Mouse (Mus musculus): ENCODE results near the gene 2010300C02Rik.
"Not testable (repeated sequence)": the region's sequence is repeated elsewhere in the genome, so short reads cannot be mapped to it uniquely, and the experiment has no call there.

Gene 2010300C02Rik

GRCm38 (mm10) chr1:37622049-37622448, 97.8 kb downstream of the 2010300C02Rik start:
- ChIA-PET CTCF (no interaction called here), POLR2A (no interaction called here)

GRCm38 (mm10) chr1:37619542-37619941, 100.3 kb downstream of the 2010300C02Rik start:
- CTCF ChIA-PET, result interaction anchor here in 2 of 4 experiments (0.7 kb wide), 2 partner anchors 200 to 358 kb away, joined by 3 read pairs; no protein-coding TSS in a partner anchor
- POLR2A ChIA-PET, result interaction anchor here in 2 of 4 experiments (0.6 to 1.7 kb wide), 3 partner anchors 8 to 75 kb away, joined by 3 to 7 read pairs (median 5); no protein-coding TSS in a partner anchor

GRCm38 (mm10) chr1:37617047-37617446, 102.8 kb downstream of the 2010300C02Rik start:
- POLR2A ChIA-PET, result interaction anchor here in 1 of 4 experiments (1.2 kb wide), 1 partner anchor 22 kb away, joined by 3 read pairs; no protein-coding TSS in a partner anchor
- CTCF ChIA-PET, result interaction anchor here in 2 of 4 experiments (1.2 to 1.7 kb wide), 2 partner anchors 17 to 19 kb away, joined by 3 to 4 read pairs; no protein-coding TSS in a partner anchor

DNA sequence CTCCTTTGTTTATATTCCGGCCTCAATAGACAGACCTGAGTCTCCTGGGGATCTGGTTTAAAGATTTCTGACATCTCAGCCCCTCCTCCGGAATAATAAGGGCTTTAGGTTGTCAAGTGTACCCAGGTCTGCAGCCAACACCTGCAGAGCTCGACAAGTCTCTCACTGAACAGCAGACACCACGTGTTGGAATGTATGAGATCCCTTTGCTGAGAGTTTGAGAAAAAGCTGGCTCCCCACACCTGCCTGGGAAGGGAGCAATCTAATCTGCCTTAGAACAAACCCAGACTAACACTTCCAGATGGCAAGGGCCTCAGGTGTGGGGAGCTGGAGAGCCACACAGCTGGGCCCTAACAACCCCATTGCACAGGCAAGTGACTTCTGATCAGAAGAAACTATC, 103.3 kb downstream of the 2010300C02Rik start:
- ChIA-PET POLR2A (interaction anchor here in 1 of 4 experiments (1.2 kb wide), 1 partner anchor 23 kb away, joined by 3 read pairs; no protein-coding TSS in a partner anchor), CTCF (interaction anchor here in 2 of 4 experiments (1.2 to 1.7 kb wide), 2 partner anchors 17 to 19 kb away, joined by 3 to 4 read pairs; no protein-coding TSS in a partner anchor)

DNA sequence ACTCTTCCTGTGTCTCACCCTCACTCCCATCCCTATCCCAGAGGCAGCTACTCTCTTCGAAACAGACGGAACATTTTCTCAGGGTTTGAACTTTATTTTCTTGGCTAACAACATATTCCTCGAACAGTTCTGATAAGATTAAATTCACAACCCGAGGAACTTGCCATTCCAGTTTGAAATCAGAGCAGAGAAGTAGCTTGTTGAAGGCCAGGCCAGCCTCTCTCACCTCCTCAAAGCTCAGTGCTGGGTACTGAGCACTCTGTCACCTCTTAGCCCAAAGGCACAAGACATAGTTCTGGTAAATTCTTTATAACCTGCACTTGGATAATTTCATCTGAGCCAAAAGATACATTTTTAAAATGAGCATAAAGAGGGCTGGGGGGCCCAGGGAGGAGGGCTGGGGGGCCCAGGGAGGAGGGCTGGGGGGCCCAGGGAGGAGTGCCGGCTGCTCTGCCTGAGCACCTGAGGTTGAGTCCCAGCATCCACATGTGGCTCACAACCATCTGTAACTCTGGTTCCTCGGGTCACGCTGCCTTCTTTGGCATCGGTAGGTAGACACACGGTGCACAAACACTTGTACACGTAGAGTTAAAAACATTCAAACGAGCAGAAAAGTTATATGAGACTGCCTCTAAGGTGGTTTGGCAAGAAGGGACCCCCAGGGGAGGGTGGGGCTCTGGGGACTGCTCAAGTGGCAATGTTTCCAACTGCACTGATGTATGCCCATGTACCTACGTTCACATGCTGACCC, 104.4 kb downstream of the 2010300C02Rik start:
- ChIA-PET CTCF (interaction anchor here in 1 of 4 experiments (0.9 kb wide), 1 partner anchor 20 kb away, joined by 3 read pairs; no protein-coding TSS in a partner anchor), POLR2A (interaction anchor here in 1 of 4 experiments (1.5 kb wide), 1 partner anchor 73 kb away, joined by 5 read pairs; no protein-coding TSS in a partner anchor)

DNA sequence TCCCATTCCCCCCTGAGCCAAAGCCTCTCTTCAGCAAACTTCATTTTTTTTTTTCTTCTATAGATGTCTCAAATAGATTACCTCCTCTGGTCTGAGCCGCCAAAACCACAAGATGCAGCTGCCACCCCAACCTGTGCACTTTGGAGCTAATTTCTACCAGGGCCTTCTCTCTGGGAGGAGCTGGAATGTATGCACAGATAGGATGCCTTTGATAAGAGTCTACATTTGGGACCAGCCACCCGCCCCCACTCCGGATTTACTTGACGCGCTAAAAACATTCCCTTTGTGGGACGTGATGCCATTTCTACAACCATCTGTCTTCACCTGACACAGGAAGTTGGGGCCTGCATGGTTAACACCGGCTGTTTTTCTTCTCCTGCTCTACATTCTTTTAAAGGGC, 105.0 kb downstream of the 2010300C02Rik start:
- ChIA-PET CTCF (interaction anchor here in 1 of 4 experiments (0.9 kb wide), 1 partner anchor 21 kb away, joined by 3 read pairs; no protein-coding TSS in a partner anchor), POLR2A (interaction anchor here in 2 of 4 experiments (0.5 to 1.5 kb wide), 2 partner anchors 73 to 1530 kb away, joined by 4 to 5 read pairs; no protein-coding TSS in a partner anchor)

- ChIA-PET POLR2A (interaction anchor here in 2 of 4 experiments (0.5 to 1.5 kb wide), 5 partner anchors 72 to 1529 kb away, joined by 3 to 5 read pairs (median 3); no protein-coding TSS in a partner anchor), CTCF (interaction anchor here in 1 of 4 experiments (0.6 to 0.9 kb wide), 2 partner anchors 22 to 868 kb away, joined by 3 to 5 read pairs; no protein-coding TSS in a partner anchor)
These were observed 105.8 kb downstream of the 2010300C02Rik start for GRCm38 (mm10) chr1:37614130-37614529.

DNA sequence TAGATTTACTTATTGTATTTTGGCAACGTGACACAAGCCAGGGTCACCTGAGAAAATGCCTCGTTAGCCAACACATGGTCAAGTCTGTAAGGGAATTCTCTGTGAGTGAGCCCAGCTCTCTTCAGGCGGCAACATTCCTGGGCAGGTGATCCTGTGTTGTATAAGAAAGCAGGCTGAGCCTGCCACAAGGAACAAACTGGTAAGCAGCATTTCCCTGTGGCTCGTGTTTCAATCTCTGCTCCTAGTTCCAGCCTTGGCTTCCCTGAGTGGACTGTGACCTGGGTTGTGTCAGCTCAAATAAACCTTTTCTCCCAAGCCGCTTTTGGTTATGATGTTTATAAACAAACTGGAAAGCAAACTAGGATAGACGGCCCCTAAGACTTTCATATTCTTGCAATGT, 108.9 kb downstream of the 2010300C02Rik start:
- POLR2A ChIA-PET, result no interaction called here
- CTCF ChIA-PET, result no interaction called here

- ChIA-PET POLR2A (no interaction called here), CTCF (no interaction called here)
These were observed 109.6 kb downstream of the 2010300C02Rik start for GRCm38 (mm10) chr1:37610242-37610641.

DNA sequence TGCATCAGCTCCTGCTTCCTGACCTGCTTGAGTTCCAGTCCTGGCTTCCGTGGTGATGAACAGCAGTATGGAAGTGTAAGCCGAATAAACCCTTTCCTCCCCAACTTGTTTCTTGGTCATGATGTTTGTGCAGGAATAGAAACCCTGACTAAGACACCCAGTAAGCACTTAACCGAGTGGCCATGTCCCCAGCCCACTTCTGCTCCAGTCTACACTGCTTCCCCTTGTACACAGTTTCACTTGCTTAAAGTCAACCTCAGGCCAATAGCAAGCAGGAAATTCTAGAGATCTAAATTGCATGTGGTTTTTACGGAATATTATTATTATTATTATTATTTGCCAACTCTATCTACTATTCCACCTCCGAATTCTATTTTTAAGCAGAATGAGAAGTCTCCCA, 114.2 kb downstream of the 2010300C02Rik start:
- POLR2A ChIA-PET, CTCF ChIA-PET: not testable (repeated sequence)

GRCm38 (mm10) chr1:37603206-37603605, 116.7 kb downstream of the 2010300C02Rik start:
- POLR2A ChIA-PET, result interaction anchor here in 1 of 4 experiments (0.6 kb wide), 1 partner anchor 587 kb away, joined by 4 read pairs; no protein-coding TSS in a partner anchor
- CTCF ChIA-PET, result no interaction called here

DNA sequence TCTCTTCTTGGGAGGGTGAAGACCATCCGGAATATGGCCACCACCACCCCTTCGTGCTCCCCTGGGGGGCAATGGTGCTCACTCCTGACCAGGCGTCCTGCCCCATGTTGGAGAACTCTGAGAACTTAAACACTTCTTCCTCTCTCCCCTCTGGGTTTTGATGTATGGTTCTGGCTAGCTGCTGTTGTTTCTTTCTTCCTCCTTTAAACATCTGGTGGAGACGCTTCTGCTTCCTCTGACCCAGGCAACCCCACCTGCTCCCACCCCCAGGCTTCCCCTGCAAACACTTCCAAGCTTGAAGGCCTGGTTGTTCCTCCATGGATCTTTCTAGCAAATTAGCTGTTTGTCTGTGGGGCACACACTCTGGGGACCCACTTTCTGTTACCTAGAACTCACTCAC, 117.6 kb downstream of the 2010300C02Rik start:
- ChIA-PET POLR2A (no interaction called here), CTCF (no interaction called here)

DNA sequence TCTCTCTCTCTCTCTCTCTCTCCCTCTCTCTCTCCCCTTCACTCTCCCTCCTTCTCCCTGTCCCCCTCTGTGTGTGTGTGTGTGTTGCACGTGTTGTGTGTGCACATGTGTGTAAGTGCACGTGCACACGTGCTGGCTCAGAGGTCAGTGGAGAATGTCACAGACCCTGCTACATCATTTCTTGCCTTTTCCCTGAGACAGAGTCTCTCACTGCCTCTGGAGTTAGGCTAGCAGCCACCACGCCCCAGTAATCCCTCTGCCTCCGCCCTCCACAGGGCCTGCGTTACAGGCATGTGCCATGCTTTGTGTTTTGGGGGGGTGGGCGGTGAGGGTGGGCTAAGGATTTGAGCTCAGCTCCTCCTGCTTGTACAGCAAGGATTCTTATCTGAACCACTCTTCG, 118.4 kb downstream of the 2010300C02Rik start:
- CTCF ChIA-PET, result no interaction called here

GRCm38 (mm10) chr1:37600640-37601175, 119.2 kb downstream of the 2010300C02Rik start:
- ChIA-PET POLR2A (interaction anchor here in 2 of 4 experiments (0.7 to 1.0 kb wide), 2 partner anchors 249 to 278 kb away, joined by 3 to 4 read pairs; no protein-coding TSS in a partner anchor), CTCF (no interaction called here)

More for the DNA sequence above, 118.4 kb downstream of the 2010300C02Rik start:
- POLR2A ChIA-PET, result interaction anchor here in 2 of 4 experiments (0.5 to 0.7 kb wide), 2 partner anchors 57 to 279 kb away, joined by 4 read pairs; no protein-coding TSS in a partner anchor

DNA sequence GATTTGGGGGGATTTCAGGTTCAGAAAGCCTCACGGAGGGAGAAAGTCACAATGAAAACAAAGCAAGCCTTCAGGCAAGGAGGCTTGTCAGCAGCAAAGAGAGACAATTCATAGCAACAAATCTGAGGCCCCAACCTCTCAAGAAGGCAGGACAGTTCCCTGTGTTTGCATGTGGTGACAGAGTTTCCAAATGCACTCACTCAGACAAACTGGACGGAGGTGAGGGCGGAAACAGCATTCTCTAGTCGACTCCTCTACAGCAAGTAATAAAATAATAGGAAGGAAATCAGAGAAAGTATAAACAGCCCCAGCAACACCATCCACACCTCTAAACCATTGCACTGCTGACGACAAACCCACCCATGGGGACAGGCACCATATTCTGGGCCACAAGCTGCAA, 120.9 kb downstream of the 2010300C02Rik start:
- ChIA-PET POLR2A (no interaction called here), CTCF (no interaction called here)

DNA sequence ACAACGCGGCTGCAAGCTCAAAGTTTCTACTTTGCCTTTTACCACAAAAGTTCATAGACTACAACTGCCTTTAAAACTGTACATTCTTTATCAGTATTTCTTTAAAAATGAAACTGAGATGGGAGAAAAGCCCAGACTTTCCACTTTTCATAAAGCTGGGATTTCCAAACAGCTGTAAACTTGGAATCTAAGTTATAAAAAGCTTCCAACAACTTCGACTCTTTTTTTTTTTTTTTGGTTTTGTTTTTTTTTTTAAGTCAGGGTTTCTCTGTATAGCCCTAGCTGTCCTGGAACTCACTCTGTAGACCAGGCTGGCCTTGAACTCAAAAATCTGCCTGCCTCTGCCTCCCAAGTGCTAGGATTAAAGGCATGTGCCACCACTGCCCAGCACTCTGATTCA, 125.1 kb downstream of the 2010300C02Rik start:
- CTCF ChIA-PET, POLR2A ChIA-PET: not testable (repeated sequence)

- CTCF ChIA-PET, result no interaction called here
- POLR2A ChIA-PET, result interaction anchor here in 1 of 4 experiments (0.6 kb wide), 1 partner anchor 905 kb away, joined by 3 read pairs; no protein-coding TSS in a partner anchor
These were observed 133.9 kb downstream of the 2010300C02Rik start for GRCm38 (mm10) chr1:37585809-37586480.

GRCm38 (mm10) chr1:37583795-37584464, 136.0 kb downstream of the 2010300C02Rik start:
- POLR2A ChIA-PET, result no interaction called here
- CTCF ChIA-PET, result no interaction called here

DNA sequence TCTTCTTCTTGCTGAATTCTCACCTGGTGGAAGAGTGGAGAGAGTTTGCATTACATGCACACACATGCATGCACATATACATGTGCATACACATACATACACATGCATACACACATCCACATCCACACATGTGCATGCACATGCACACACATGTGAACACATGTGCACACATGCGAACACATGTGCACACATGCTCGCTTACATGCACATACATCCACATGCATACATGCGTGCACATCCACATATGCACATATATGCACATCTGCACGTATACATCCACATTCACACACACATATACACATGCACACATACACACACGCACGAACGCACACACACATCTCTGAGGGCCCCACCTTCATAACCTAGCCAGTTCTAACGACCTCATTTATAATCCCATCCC, 136.7 kb downstream of the 2010300C02Rik start:
- CTCF ChIA-PET, result no interaction called here
- POLR2A ChIA-PET, result interaction anchor here in 1 of 4 experiments (1.1 kb wide), 1 partner anchor 11 kb away, joined by 3 read pairs; no protein-coding TSS in a partner anchor
